Mouse (Mus musculus) adrenal gland, postnatal 4 days (tissue): Measurements from ENCODE around the gene Mapt. TPM values are rescaled to one million over a fixed set of nuclear protein-coding genes. Genes with fewer than 3 reads are reported as not detected.
"Not testable (repeated sequence)": the region's sequence is repeated elsewhere in the genome, so short reads cannot be mapped to it uniquely, and the experiment has no call there.

Experiments
- DNase-seq, 2 experiments: peaks; one replicate each; pipeline ENCODE4 v3.0.0; 2021 to 2022; ENCODE audit warnings: low spot score in 2 of 2, mixed read lengths in 2 of 2
- total RNA-seq, 2 experiments: library from RNA; stranded (reverse); gene quantifications; 2 replicates each; pipeline ENCODE4 v1.2.3; 2021

The Mapt gene
- total RNA-seq, 2 experiments from 2014 or later, result 105 to 107 TPM

GRCm38 (mm10) chr11:104232141-104233061 lies 1.2 kb downstream of the Mapt start:
- DNase-seq, result peak in 1 of 2 experiments; percentile 13

- no peak for DNase-seq
Measured at GRCm38 (mm10) chr11:104233101-104233500, 1.9 kb downstream of the Mapt start.

- no peak for DNase-seq
Measured at GRCm38 (mm10) chr11:104233574-104234206, 2.5 kb downstream of the Mapt start.

GRCm38 (mm10) chr11:104234680-104235079 lies 3.5 kb downstream of the Mapt start:
- no peak for DNase-seq

GRCm38 (mm10) chr11:104235881-104236280 lies 4.7 kb downstream of the Mapt start:
- no peak for DNase-seq

- DNase-seq, result peak in 1 of 2 experiments; percentile 11
Measured at GRCm38 (mm10) chr11:104237226-104237625, 6.0 kb downstream of the Mapt start.

- no peak for DNase-seq
Measured at GRCm38 (mm10) chr11:104237958-104238747, 7.0 kb downstream of the Mapt start.

GRCm38 (mm10) chr11:104245478-104245877 lies 14.3 kb downstream of the Mapt start:
- DNase-seq, result not testable (repeated sequence)

- DNase-seq, result no peak
Measured at GRCm38 (mm10) chr11:104246171-104246694, 15.0 kb downstream of the Mapt start.

GRCm38 (mm10) chr11:104247141-104247717 lies 16.0 kb downstream of the Mapt start:
- DNase-seq, result no peak

- no peak for DNase-seq
Measured at GRCm38 (mm10) chr11:104249420-104249819, 18.2 kb downstream of the Mapt start.

- DNase-seq, result no peak
Measured at GRCm38 (mm10) chr11:104251121-104251520, 19.9 kb downstream of the Mapt start.

GRCm38 (mm10) chr11:104252094-104252493 lies 20.9 kb downstream of the Mapt start:
- no peak for DNase-seq

GRCm38 (mm10) chr11:104254408-104255039 lies 23.3 kb downstream of the Mapt start:
- no peak for DNase-seq

- DNase-seq, result no peak
Measured at GRCm38 (mm10) chr11:104256179-104256578, 25.0 kb downstream of the Mapt start.

GRCm38 (mm10) chr11:104258991-104259390 lies 27.8 kb downstream of the Mapt start:
- DNase-seq, result no peak

- DNase-seq, result no peak
Measured at GRCm38 (mm10) chr11:104264683-104265082, 33.5 kb downstream of the Mapt start.

GRCm38 (mm10) chr11:104265669-104266068 lies 34.5 kb downstream of the Mapt start:
- no peak for DNase-seq

GRCm38 (mm10) chr11:104267380-104267779 lies 36.2 kb downstream of the Mapt start:
- no peak for DNase-seq

GRCm38 (mm10) chr11:104269385-104269822 lies 38.2 kb downstream of the Mapt start:
- peak in 1 of 2 experiments; percentile 62 for DNase-seq
